Mouse (Mus musculus) adrenal gland, adult 2 months (tissue): ENCODE measurements around the gene Mmp21. TPM values are rescaled to one million over a fixed set of nuclear protein-coding genes. Genes with fewer than 3 reads are reported as not detected.
"Not testable (repeated sequence)": the region's sequence is repeated elsewhere in the genome, so short reads cannot be mapped to it uniquely, and the experiment has no call there.

Experiments used
- DNase-seq: peaks from one replicate; pipeline ENCODE4 v3.0.0; 2021
- long read RNA-seq: library from polyadenylated mRNA; stranded (forward); transcript quantifications from one replicate; pipeline ENCODE4 v2.0.0, GENCODE M21; 2021
- polyA plus RNA-seq: library from polyadenylated mRNA; depleted of rRNA; stranded (reverse); fragments of >200 nt; gene quantifications from 2 replicates; pipeline ENCODE4 v1.2.3, GENCODE M21; 2012; rRNA removed
- total RNA-seq, 2 experiments: library from RNA; stranded (reverse); gene quantifications; 2 replicates each; pipeline ENCODE4 v1.2.3; 2021

Gene Mmp21
- total RNA-seq = not detected
- polyA plus RNA-seq = 0.10 TPM in 1 of 2 replicates, not detected in the other
- long read RNA-seq = 0 reads

DNA sequence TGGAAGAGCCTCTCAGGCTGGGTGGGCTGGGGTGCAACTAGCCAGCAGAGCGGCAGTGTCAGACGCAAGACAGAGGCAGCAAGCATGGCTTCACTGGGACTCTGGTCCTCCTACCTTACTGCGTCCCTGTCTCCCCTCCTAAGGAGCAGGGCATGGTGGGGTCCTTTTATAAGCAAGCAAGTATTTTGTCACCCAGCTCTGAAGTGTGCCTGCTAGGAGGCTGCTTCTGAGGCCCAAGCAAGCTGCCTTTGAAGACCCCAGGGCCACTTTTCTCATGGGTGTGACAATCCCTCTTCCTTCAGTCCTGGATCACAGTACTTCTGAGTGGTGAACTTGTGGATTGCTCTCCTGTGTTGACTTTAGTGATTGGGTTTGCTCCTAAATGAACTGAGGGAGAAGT is at the start of gene Mmp21:
TSS of gene Mmp21 (minus strand) at position 101 of the 400 bp plus-strand sequence.
- no peak for DNase-seq

DNA sequence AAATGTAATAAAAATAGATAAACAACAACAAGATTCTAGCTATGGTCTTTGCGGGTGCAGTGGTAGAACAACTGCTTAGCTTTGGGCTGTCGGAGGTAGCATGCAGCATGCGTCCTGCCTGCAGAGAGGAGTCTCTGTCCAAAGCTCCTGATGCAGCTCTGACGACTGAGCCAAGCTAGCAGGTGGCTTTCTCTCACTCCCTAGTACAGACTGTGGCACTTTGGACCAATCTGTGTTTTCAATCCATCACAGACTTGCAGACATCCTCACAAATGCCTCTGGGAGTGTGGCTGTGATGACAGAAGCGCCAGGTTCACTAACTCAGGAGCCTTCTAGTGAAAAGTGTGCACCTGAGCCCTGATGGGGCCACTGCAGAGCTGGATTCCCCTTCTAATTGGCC is 49.5 kb upstream of the Mmp21 start:
- DNase-seq = no peak

DNA sequence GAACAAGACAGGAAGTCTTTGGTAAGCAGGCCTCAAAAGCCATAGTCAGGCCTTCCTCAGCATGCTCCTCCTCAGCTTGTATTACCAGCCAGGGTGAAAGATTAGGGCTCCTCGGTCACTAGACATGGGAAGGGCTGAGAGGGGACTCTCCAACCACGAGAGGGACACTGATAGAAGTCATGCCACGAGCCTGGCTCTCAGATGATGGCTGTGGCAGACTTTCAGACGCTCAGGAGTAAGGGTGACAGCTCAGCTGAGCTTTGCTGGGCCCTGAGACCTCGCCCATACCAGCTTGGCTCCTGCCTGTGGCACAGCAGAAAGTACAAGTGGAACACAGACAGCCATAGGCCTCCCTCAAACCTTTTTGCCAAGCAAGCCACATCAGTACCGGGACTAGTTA is 47.2 kb upstream of the Mmp21 start:
- DNase-seq = no peak

DNA sequence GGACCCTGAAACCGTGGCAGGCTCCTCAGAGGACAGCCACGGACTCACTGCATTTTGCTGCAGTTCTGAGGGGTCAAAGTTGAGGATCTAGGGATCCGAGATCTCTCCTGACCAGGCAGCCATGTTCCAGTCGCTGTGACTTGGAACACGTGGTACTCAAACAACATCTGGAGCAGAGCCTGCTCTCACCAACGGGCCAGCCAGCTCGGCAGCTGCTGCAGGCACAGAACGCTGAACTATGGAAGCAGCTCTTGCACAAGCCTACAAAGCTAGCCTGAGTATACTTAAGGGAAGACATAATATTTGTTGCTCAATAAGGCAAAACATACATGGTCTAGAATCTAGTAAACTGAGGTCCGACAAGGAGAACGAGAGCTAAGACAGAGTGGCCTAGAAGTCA is 45.7 kb upstream of the Mmp21 start:
- DNase-seq = no peak

DNA sequence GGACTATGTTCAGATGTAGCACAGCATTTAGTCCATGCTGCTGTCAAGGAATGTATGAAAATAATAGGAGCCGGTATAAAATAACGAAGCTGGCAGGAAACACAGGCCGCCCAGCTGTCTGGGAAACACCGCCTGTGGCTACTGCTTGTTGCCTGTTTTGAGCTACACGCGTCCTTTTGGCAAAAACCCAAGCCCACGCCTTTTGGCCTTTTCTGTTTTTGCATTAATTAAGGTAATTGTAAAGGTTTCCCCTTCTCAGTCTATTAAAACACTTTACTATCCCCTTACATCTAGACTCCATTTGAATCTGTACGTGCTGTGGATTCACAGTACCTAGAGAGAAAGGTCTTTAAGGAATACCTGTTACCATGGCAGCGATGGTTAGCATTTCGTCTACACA is 45.0 kb upstream of the Mmp21 start:
- DNase-seq = no peak

DNA sequence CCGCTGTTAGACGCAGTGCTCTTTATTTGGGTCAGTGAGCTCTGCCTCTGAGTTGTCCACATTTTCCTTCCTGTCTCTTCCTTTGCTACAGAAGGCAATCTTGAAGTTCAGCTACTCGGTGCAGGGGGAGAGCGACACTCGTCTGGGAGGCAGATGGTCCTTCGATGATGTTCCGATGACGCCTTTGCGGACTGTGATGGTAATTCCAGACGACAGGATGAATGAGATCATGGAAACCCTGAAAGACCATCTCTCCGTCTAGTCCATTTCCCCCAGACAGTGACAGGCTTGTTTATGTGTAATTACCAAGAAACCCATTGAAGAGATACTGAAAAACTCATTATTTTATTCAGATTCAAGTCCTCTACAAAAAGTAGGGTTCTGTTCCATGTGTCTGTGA is 40.8 kb upstream of the Mmp21 start:
- DNase-seq = no peak

DNA sequence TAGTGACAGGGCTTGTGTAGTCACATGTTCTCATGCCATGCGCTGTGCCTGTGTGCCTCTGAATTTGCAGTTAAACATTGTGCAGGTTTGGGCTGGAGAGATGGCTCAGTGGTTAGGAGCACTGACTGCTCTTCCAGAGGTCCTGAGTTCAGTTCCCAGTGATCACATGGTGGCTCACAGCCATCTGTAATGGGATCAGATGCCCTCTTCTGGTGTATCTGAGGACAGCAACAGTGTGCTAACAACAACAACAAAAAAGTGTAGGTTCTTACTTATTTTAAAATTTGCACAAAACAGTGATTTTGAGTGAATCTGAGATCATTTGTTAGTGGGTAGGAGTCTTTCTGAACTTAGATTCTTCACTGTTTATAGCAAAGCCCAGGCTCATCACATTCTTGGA is 38.7 kb upstream of the Mmp21 start:
- no peak for DNase-seq

DNA sequence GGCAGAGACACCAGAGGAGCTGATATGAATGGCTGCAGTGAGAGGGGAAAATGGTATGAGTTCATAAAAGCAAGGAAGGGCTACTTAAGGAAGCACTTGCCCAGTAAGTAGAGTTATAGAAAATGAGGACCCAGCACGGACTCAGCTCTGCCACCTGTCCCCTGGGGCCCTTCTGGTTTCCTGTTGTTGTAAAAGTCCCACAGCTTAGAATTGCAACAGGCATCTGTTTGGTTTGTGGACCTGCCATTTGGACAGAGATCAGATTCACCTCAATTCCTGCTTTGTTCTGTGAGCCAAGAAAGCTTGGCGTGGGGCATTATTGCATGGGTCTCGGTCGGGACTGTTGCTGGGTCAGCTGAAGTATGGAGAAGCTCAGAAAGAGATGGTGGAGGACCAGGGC is 35.5 kb upstream of the Mmp21 start:
- DNase-seq = peak; percentile 32

DNA sequence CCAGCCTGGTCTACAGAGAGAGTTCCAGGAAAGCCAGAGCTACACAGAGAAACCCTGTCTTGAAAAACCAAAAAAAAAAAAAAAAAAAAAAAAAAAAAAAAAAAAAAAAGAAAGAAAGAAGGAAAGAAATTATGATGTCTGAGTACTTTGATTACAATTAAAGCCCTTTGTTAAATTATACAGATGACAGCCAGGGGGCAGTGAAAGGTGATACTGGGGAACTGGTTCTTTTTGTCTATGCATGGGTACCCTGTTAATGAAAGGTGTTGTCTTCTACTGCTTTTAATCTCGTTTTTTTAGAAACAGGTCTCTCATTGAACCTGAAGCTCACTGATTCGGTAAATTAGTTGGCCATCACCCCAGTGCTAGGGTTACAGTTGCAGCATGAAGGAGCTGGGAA is 27.4 kb upstream of the Mmp21 start:
- DNase-seq = no peak

DNA sequence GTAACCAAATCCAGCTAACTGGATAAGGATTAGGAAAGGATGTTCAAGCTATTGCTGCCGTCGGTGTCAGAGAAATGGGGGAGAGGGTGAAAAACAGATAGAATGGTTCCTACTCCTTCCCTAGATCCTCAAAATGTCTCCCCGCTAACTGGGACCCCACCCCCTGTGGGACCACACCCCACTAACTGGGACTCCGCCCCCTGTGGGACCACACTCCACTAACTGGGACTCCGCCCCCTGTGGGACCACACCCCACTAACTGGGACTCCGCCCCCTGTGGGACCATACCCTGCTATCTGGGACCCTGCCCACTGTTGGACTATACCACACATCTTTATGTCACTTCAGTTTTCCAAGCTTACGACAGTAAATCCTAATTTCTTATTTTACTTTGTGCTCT is 24.0 kb upstream of the Mmp21 start:
- DNase-seq = no peak

DNA sequence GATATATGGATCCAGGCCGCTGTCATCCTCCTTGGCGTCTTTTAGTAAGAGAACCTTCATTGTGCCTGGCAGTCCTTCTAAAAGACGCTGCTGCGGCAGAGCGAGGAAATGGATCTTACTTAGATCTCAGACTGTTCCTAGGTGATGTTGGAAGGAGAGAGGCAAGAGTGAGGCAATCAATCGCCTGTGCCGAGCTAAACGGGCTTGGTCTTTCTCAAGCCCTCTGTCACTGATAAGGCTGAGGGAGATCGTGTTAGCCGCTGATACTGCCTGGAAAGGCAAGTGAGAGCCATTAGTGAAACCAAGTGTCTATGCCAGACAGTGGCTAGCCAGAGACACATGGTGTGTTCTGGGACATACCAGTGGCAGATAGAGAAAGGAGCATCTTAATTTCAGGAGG is 22.5 kb upstream of the Mmp21 start:
- DNase-seq = no peak

DNA sequence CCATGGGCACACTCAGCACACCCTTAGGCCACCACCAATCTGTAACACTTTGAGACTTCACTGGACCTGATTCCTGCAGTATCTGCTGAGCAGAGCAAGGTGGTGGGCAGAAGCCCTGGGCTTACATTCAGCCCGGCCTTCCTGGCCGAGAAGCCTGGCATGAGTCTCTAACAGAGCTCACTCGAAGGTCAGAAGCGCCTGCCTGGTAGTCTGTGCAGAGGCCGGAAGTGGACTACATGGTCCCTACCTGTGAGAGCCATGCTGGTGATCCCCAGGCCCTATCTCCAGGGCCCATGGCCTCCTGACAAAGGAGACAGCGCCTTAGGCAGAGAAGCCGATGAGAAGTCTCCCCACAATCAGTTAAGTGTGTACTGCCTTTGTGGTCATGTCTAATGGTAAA is 21.5 kb upstream of the Mmp21 start:
- no peak for DNase-seq

DNA sequence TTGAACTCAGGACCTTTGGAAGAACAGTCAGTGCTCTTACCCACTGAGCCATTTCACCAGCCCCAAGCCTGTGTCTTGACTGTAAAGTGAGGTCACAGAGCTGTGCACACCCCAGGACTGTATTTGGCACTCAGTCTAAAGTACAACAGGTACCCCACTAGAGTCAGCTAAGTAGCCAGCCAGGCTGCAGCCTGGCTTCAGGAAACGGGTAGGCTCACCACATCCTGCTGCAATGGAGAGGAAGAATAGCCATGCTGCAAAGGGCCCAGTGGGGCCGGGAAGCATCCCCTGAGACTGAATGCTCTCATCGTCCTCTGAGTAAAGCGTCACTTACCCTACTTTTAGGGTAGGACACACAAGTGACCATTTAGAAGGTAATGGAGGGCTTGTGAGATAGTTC is 20.0 kb upstream of the Mmp21 start:
- no peak for DNase-seq

DNA sequence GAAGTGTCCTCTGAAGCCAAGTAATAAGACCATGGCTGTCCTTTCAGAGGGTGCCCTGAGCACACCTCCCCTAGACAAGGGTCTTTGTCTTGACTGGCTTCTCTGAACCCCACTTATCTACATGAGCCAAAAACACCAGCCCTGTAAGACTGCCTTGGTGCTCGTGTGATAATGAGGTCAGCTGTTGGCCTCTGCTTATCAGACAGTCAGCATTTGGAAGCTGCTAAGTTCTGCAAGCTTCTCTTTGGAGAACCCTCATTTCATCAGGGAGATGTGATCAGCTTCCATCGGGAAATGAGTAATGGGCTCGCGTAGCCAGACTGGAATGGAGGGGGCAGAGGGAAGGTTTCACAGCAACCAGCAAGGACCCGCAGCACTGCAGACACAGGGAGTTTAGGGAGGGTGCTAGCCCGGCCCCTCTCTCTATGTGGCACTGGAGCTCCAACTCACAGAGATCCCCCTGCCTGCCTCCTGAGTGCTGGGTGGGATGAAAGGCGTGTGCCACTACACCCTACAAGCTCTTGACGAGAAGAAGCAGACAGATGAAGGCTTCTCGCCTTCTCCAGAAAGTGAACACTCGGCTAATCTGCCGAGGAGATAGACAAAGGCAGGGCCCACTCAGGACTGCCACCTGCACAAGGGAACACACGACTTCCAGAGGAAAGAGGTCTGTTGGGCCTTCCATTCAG is 18.3 kb upstream of the Mmp21 start:
- DNase-seq = no peak

DNA sequence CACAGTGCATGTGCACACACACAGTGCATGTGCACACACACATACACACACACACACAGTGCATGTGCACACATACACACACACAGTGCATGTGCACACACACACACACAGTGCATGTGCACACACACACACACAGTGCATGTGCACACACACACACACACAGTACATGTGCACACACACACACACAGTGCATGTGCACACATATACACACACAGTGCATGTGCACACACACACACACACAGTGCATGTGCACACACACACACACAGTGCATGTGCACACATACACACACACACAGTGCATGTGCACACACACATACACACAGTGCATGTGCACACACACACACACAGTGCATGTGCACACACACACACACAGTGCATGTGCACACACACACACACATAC is 5.8 kb upstream of the Mmp21 start:
- not testable (repeated sequence) for DNase-seq

DNA sequence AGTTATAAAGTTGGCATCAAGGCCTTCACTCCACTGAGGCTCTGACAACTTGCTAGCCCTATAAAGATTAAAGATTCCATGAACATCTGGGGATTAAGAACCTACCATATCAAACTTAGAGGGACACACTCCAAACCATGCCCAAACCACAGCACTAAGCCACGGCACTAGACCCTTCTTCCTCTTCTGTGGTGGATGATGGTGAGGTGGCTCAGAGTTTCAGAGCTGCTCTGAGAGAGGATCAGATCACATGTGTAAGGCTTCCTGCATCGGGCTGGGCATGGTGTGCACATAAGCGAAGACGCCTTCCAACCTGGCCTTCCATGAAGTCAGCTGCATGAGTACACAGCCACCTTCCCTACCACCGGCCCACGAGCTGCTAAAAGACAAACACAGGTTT is 4.8 kb upstream of the Mmp21 start:
- no peak for DNase-seq

DNA sequence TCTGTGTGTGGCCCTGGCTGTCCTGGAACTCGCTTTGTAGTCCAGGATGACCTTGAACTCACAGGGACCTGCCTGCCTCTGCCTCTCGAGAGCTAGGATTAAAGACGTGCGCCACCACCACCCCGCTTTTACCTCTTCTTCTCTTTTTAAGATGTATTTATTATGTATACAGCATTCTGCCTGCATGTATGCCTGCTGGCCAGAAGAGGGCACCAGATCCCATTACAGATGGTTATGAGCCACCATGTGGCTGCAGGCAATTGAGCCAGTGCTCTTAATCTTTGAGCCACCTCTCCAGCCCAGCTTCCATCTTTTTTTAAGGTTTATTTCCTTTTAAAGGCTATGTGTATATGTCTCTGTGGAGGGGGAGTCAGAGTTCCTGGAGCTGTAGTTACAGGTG is 4.2 kb upstream of the Mmp21 start:
- DNase-seq = no peak

DNA sequence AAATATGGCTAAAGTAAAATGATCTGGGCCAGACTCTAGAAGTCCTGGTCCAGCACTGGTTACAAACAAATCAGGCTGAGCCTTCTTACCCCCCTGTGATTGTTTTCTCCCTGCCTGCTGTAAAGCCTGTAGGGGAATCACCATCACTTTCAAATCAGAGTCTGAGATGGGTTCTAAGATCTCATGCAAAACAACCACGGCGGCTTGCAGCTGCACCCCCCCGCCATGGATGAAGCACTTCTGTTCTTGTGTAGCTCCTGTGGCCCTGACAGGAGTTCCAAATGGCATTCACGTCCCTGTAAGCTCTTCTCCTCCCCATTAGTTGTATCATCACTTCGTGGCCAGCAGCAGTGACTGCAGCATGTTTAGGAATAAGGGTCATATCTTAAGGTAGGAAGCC is 3.8 kb upstream of the Mmp21 start:
- no peak for DNase-seq

DNA sequence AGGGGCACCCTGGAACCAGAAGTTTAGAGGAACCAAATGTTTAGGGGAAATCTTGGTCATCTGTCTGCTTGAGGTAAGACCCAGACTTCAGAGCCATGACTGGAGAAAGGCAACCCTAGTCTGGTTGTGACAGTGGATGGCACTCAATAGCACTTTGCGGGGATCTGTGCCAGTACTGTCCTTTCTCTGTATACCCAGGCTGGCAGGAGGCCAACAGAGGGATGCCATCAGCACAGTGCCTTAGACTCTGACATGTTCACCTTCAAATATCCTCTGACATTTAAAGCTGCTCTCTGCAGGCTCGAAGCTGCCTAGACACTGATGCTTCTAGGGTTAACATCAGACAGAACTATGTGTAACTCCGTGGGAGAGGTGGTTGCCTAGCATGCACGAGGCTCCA is 422 bp downstream of the Mmp21 start:
- peak; percentile 15 for DNase-seq

DNA sequence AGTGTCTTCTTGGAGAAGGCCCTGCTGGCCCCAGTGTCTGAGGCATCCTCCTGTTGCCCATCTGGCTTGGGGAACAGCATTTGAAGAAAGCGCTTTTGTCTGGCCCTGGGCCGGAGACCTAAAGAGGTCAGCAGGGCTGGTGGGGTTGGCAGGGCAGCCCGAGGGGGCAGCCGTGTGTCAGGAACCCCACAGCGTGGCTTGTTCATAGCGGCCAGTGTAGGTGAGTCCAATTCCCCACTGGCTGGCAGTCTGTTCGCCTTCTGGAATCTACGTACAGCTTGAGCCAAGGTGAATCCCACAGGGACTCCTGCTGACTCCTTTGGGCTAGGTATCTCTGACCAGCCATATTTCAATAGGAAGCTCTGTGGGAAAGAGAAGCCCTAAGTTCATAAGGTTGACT is 1.1 kb downstream of the Mmp21 start:
- no peak for DNase-seq

DNA sequence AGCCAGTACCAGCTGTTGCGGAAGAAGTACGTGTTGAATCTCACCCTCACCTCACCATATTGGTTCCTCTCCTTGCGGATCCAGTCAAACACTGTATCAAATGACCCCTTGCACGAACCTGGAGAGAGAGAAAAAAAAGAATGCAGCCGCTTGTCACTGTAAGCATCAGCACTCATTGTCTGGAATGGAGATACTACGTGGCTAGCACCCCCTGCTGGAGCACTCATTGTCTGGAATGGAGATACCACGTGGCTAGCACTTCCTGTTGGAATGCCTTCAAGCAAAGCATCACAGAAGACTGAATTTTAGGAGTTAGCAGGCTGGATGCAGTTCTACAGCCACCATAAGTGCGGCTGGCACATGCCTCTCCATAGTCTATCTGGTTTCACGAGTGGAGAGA is 3.9 kb downstream of the Mmp21 start:
- no peak for DNase-seq

DNA sequence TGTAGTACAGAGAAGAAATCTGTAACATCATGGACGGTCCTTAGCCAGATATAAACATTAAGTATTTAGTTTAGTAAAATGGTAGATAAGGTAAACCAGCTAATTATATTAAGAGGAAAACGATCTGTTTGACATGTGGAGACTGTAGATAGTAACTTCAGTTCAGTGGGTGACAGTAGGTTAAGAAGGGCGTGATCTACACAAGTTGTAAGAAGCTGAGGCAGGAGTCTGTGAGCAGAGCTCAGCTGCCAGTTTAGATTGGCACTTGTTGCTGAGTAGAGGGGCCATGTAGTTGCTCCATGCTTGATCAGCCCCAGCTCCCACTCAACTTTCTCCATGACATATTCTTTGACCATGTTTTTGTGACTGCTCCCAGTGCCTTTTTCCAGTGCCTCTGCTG is 9.0 kb downstream of the Mmp21 start:
- DNase-seq = no peak

DNA sequence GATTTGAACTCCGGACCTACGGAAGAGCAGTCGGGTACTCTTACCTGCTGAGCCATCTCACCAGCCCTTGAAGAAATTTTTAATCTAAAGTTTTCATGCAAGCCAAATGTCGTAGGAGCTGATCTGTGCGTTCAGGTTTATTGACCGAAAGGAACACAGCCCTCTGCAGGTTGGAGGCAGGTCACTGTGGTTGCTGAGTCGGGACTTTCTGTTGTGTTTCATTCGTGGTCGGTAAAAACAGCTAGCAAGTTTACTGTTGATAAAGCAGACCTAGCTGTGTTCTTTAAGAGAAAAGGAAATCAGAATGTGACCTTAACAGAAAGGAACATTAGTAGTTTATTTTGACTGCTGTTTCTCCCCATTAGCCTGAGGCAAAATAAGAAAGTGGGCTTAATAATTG is 9.9 kb downstream of the Mmp21 start:
- no peak for DNase-seq

DNA sequence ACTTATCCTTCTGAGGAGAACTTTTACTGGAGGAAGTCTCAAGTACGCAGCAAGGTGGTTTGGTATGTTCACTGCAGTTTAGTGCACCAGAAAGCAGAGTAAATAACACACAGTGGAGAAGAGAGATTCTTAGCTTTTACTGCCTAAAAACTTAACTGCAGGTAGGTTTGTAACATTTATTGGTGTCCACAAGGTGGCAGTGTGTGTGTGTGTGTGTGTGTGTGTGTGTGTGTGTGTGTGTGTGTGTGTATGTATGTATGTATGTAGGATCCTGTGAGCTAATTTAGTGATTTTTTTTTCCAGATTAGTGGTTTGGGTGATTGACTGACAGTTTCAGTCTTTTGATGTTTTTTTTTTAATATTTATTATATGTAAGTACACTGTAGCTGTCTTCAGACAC is 10.8 kb downstream of the Mmp21 start:
- DNase-seq = no peak

DNA sequence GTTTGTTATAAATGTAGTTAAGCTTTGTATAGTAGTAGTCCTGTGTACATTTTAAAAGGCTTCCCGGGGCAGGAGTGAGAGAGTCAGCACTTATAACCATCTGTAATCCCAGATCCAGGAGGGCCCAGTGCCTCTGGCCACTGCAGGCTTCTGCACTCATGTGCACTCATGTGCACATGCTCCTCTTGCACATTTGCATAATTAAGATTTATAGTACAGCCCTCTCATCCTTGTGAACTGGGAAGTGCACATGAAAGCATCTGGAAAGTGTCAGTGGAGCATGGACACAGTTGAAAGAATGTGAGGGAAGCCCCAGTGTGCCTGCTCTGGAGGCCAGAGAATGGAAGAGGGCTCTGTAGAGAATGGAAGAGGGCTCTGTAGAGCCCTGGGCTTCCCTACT is 17.4 kb downstream of the Mmp21 start:
- no peak for DNase-seq
